Mouse (Mus musculus) thymus, adult 2 months (tissue): ENCODE measurements at regions not wholly inside any gene's neighbourhood (a gene's known extent, or its start where the extent isn't known, plus 50 kb on each side); places are given as distances from the start of the nearest gene placed in this dataset.

ENCODE experiments used
- DNase-seq: peaks from one replicate; pipeline ENCODE4 v3.0.0; 2021
- H3K27ac ChIP-seq: fragments of 200-500 bp; 2 replicates; pipeline ENCODE4 v1.5.1; 2012; ENCODE audit warnings: low read length, control low read depth; ENCODE audit not compliant: control insufficient read depth, insufficient read depth
- H3K27me3 ChIP-seq: fragments of 200-500 bp; 2 replicates; pipeline ENCODE4 v1.6.1; 2012; ENCODE audit warnings: mild to moderate bottlenecking, low read length, moderate library complexity, mixed read lengths; ENCODE audit not compliant: control insufficient read depth, insufficient read depth
- H3K36me3 ChIP-seq: fragments of 200-500 bp; 2 replicates; pipeline ENCODE4 v1.6.1; 2012; ENCODE audit warnings: mild to moderate bottlenecking, low read length, moderate library complexity; ENCODE audit not compliant: control insufficient read depth, insufficient read depth
- H3K4me1 ChIP-seq: fragments of 200-500 bp; replicated peaks from 2 replicates; pipeline ENCODE4 v1.6.1; 2012; ENCODE audit warnings: low read length; ENCODE audit not compliant: control insufficient read depth, insufficient read depth
- H3K4me3 ChIP-seq: fragments of 200-500 bp; 2 replicates; pipeline ENCODE4 v1.5.1; 2012; ENCODE audit warnings: mild to moderate bottlenecking, low read length, control low read depth, moderate library complexity; ENCODE audit not compliant: control insufficient read depth, insufficient read depth
- CTCF ChIP-seq: fragments of 200-500 bp; IDR thresholded peaks from 2 replicates; pipeline ENCODE4 v1.5.1; 2012; ENCODE audit warnings: mild to moderate bottlenecking, control low read depth, low read length, moderate library complexity, borderline replicate concordance; ENCODE audit not compliant: control insufficient read depth, poor library complexity, insufficient read depth; ENCODE audit errors: extremely low read depth
- POLR2A ChIP-seq: fragments of 200-500 bp; IDR thresholded peaks from 2 replicates; pipeline ENCODE4 v1.6.1; 2012; ENCODE audit warnings: mild to moderate bottlenecking, low read length, control low read depth, moderate library complexity; ENCODE audit not compliant: control insufficient read depth, poor library complexity, insufficient read depth; ENCODE audit errors: extremely low read depth
- WGBS: fragments of 180-500 bp; shearing (Covaris S2); methylation state at CpG from one replicate; pipeline ENCODE4 v1.1.7; 2018; 5-methylcytosine and 5-hydroxymethylcytosine counted together

- DNase-seq: no peak
- no peak overlapping the region for H3K27ac ChIP-seq
- H3K4me3 ChIP-seq: no peak overlapping the region
- H3K4me1 ChIP-seq: no peaks in the 10 kb centered on the region
- no peaks in the 10 kb centered on the region for H3K27me3 ChIP-seq
- H3K36me3 ChIP-seq: no peaks in the 10 kb centered on the region
- no peak for TF ChIP-seq POLR2A
- no peak for TF ChIP-seq CTCF
- WGBS: 93% methylated on average over 6 of the region's 6 CpGs
Measured at GRCm38 (mm10) chr13:110722752-110723151, 327.9 kb downstream of the Plk2 start.

- H3K27ac ChIP-seq: no peak overlapping the region
- TF ChIP-seq POLR2A: no peak
- TF ChIP-seq CTCF: no peak
- 88% methylated on average over 2 of the region's 2 CpGs for WGBS
- no peaks in the 10 kb centered on the region for H3K36me3 ChIP-seq
- DNase-seq: no peak
- no peak overlapping the region for H3K4me3 ChIP-seq
- H3K27me3 ChIP-seq: no peaks in the 10 kb centered on the region
- H3K4me1 ChIP-seq: no peaks in the 10 kb centered on the region
Measured at GRCm38 (mm10) chr13:110724836-110725235, 330.0 kb downstream of the Plk2 start.

GRCm38 (mm10) chr13:110725821-110726220 is 331.0 kb downstream of the Plk2 start:
- Histone ChIP-seq H3K4me3 (no peak overlapping the region), H3K27me3 (no peaks in the 10 kb centered on the region), H3K4me1 (no peaks in the 10 kb centered on the region), H3K27ac (no peak overlapping the region), H3K36me3 (no peaks in the 10 kb centered on the region)
- no peak for DNase-seq
- TF ChIP-seq POLR2A (no peak), CTCF (no peak)
- WGBS: 71% methylated on average over 3 of the region's 3 CpGs

- Histone ChIP-seq H3K4me1 (no peaks in the 10 kb centered on the region), H3K36me3 (no peaks in the 10 kb centered on the region), H3K27ac (no peak overlapping the region), H3K27me3 (no peaks in the 10 kb centered on the region), H3K4me3 (no peak overlapping the region)
- TF ChIP-seq CTCF: no peak
- TF ChIP-seq POLR2A: no peak
- no peak for DNase-seq
- 72% methylated on average over 5 of the region's 5 CpGs for WGBS
Measured at GRCm38 (mm10) chr13:110735511-110735910, 340.7 kb downstream of the Plk2 start.

- no peak for DNase-seq
- Histone ChIP-seq H3K4me3 (no peak overlapping the region), H3K4me1 (no peaks in the 10 kb centered on the region), H3K27me3 (no peaks in the 10 kb centered on the region), H3K36me3 (no peaks in the 10 kb centered on the region), H3K27ac (no peak overlapping the region)
- no peak for TF ChIP-seq POLR2A
- TF ChIP-seq CTCF: no peak
- WGBS: 89% methylated on average over 11 of the region's 11 CpGs
Measured at GRCm38 (mm10) chr13:110741576-110742206, 346.8 kb downstream of the Plk2 start.

GRCm38 (mm10) chr13:110747223-110747868 is 352.5 kb downstream of the Plk2 start:
- Histone ChIP-seq H3K27me3 (no peaks in the 10 kb centered on the region), H3K27ac (no peak overlapping the region), H3K4me1 (no peaks in the 10 kb centered on the region; the same call in 1 of the 2 replicates), H3K36me3 (no peaks in the 10 kb centered on the region), H3K4me3 (no peak overlapping the region)
- 14% methylated on average over 6 of the region's 6 CpGs for WGBS
- no peak for DNase-seq
- no peak for TF ChIP-seq POLR2A
- no peak for TF ChIP-seq CTCF
